In genomic region chr6:52245040-52245756, GRCm38 (mm10) we compare ENCODE assay signal across 12 mouse cellular contexts. TPM values are rescaled to one million over a fixed set of nuclear protein-coding genes. Genes with fewer than 3 reads are reported as not detected.
DNase-seq lines count a peak whose midpoint lies in the region; ATAC-seq and TF ChIP-seq lines count a peak whose summit lies in the region.
"Had no signal": no experiment of that assay in that cellular context is flagged by ENCODE, and none has a peak within 500 bp of the region (broad histone marks: within the 10 kb centered on the region; RNA-seq: fewer than 3 reads in every experiment).

No protein-coding gene starts in this region.

- no peak for TF ChIP-seq CTCF in left cerebral cortex, adult 2 months (IDR thresholded peaks at IDR 0.05)

- H3K4me1 ChIP-seq in heart, embryonic 12.5 days (replicated peaks): 0 out of 2 replicates have a peak, but pooled peaks cover 8% of the 10 kb centered on the region

- WGBS in heart, embryonic 12.5 days: under 1% methylated on average over 66 of the region's 71 CpGs

- peak overlapping the region; percentile 16 for H3K4me3 ChIP-seq in heart, embryonic 12.5 days
- no peak overlapping the region for H3K4me3 ChIP-seq in left cerebral cortex, adult 2 months

- H3K4me2 ChIP-seq in heart, embryonic 12.5 days: peak overlapping the region; percentile 42

- no peaks in the 10 kb centered on the region for H3K9me3 ChIP-seq in heart, embryonic 12.5 days (replicated peaks)

- ATAC-seq in heart, embryonic 12.5 days (ENCODE audit: insufficient number of reproducible peaks, low FRiP score): no peak
- ATAC-seq: forebrain, postnatal 0 days had no signal

- intact Hi-C loops in left cerebral cortex, adult 2 months (cut with DNase I): no loop called here

- no peak overlapping the region for H3K9ac ChIP-seq in heart, embryonic 12.5 days
- H3K9ac ChIP-seq: forebrain, postnatal 0 days had no signal

- no peak overlapping the region for H3K27ac ChIP-seq in heart, embryonic 12.5 days (ENCODE audit: poor library complexity, severe bottlenecking)
- no peak overlapping the region for H3K27ac ChIP-seq in left cerebral cortex, adult 2 months

- no peaks in the 10 kb centered on the region for H3K36me3 ChIP-seq in heart, embryonic 12.5 days

- no peak for DNase-seq in heart, postnatal 4 days
- peak; percentile 50 for DNase-seq in thymus, postnatal 14 days
- no peak for DNase-seq in thymus, postnatal 0 days (ENCODE audit: low spot score)
- peak; percentile 69 to 74 for DNase-seq in kidney, postnatal 4 days
- DNase-seq in urinary bladder, postnatal 14 days (ENCODE audit: low spot score): peak; percentile 55
- no peak for DNase-seq in left cerebral cortex, adult 2 months (ENCODE audit: extremely low spot score in 1 of 2, low spot score in 2 of 2)
- no peak for DNase-seq in left cerebral cortex, adult 11 months (ENCODE audit: low spot score)
- DNase-seq: adrenal gland, adult 8-10 months; cerebellum, adult 9-11 months; forebrain, postnatal 0 days had no signal

- H3K27me3 ChIP-seq in heart, embryonic 12.5 days (replicated peaks): peaks cover 95% of the 10 kb centered on the region

RNA-seq across cellular contexts. Expression of gene Hoxa11, which starts 0.4 kb away (rescaled TPM):
- 0.09 TPM in 1 of 2 replicates, not detected in the other for polyA plus RNA-seq in heart, embryonic 12.5 days (2016; fragmentation: Nextera tagmentation; extraction: Ambion mirVana)
- not detected for total RNA-seq in heart, postnatal 4 days (2021)
- polyA plus RNA-seq in thymus, postnatal 0 days (2015; fragmentation: Nextera tagmentation; extraction: Ambion mirVana): not detected in 2 replicates
- total RNA-seq in left cerebral cortex, adult 2 months (2021): not detected
- total RNA-seq: adrenal gland, adult 8-10 months; forebrain, postnatal 0 days had no signal
- polyA plus RNA-seq: forebrain, postnatal 0 days; testis, adult 2 months had no signal

RNA-seq across cellular contexts. Expression of gene Hoxa10, which starts 4.5 kb away (rescaled TPM):
- polyA plus RNA-seq in heart, embryonic 12.5 days (2016; fragmentation: Nextera tagmentation; extraction: Ambion mirVana): 0.31 and 0.60 TPM in 2 replicates
- not detected for total RNA-seq in heart, postnatal 4 days (2021)
- polyA plus RNA-seq in thymus, postnatal 0 days (2015; fragmentation: Nextera tagmentation; extraction: Ambion mirVana): 0.08 and 0.19 TPM in 2 replicates
- total RNA-seq in left cerebral cortex, adult 2 months (2021): not detected
- total RNA-seq: forebrain, postnatal 0 days had no signal
- polyA plus RNA-seq: forebrain, postnatal 0 days had no signal

RNA-seq across cellular contexts. Expression of gene Hoxa9, which starts 14.3 kb away (rescaled TPM):
- polyA plus RNA-seq in heart, embryonic 12.5 days (2016; fragmentation: Nextera tagmentation; extraction: Ambion mirVana): 0.48 and 0.54 TPM in 2 replicates
- not detected for total RNA-seq in heart, postnatal 4 days (2021)
- polyA plus RNA-seq in thymus, postnatal 0 days (2015; fragmentation: Nextera tagmentation; extraction: Ambion mirVana): 0.62 and 0.81 TPM in 2 replicates
- not detected for total RNA-seq in left cerebral cortex, adult 2 months (2021)
- total RNA-seq: forebrain, postnatal 0 days had no signal
- polyA plus RNA-seq: forebrain, postnatal 0 days had no signal

RNA-seq across cellular contexts. Expression of gene Hoxa13, which starts 15.5 kb away (rescaled TPM):
- 0.10 TPM in 1 of 2 replicates, not detected in the other for polyA plus RNA-seq in heart, embryonic 12.5 days (2016; fragmentation: Nextera tagmentation; extraction: Ambion mirVana)
- total RNA-seq in heart, postnatal 4 days (2021): not detected
- polyA plus RNA-seq in thymus, postnatal 0 days (2015; fragmentation: Nextera tagmentation; extraction: Ambion mirVana): not detected in 2 replicates
- total RNA-seq in left cerebral cortex, adult 2 months (2021): not detected
- total RNA-seq: adrenal gland, adult 8-10 months; forebrain, postnatal 0 days had no signal
- polyA plus RNA-seq: forebrain, postnatal 0 days; testis, adult 2 months had no signal

RNA-seq across cellular contexts. Expression of gene Hoxa7, which starts 23.5 kb away (rescaled TPM):
- polyA plus RNA-seq in heart, embryonic 12.5 days (2016; fragmentation: Nextera tagmentation; extraction: Ambion mirVana): 0.44 TPM in 1 of 2 replicates, not detected in the other
- total RNA-seq in heart, postnatal 4 days (2021): under 1 TPM in 1 of 2 experiments, not detected in 1; 0.20 TPM
- 0.71 and 1.4 TPM in 2 replicates for polyA plus RNA-seq in thymus, postnatal 0 days (2015; fragmentation: Nextera tagmentation; extraction: Ambion mirVana)
- not detected for total RNA-seq in left cerebral cortex, adult 2 months (2021)
- total RNA-seq: forebrain, postnatal 0 days had no signal
- polyA plus RNA-seq: forebrain, postnatal 0 days had no signal

Comparison
In these comparisons a context has a peak if more than half of its experiments do, and no peak if none do; other contexts are left out.
1. DNase-seq: peak in thymus, postnatal 14 days (single experiment), kidney, postnatal 4 days (2 of 2) and urinary bladder, postnatal 14 days (single experiment); none in heart, postnatal 4 days (single experiment), thymus, postnatal 0 days (single experiment), left cerebral cortex, adult 2 months (0 of 2) and left cerebral cortex, adult 11 months (single experiment).